Mouse (Mus musculus): ENCODE results near the gene Fxyd7.

DNA sequence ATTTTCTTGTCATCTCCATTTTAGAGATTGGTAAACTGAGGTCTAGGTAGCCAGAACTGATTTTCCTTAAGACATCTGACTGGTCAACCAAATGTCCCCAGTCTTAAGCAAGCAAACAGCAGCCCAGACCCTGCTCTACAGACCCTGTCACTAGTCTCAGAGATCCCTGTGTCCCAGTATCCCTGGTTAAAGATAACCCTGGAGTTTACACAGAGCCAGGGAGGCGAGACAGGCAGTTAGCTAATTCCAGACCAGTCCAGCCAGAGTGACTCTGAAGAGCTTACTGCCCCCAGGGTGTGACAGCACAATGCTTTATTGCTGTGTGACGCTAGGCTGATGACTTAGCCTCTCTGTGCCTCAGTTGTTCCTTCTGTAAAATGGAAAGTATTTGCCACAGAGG is 5.8 kb upstream of the Fxyd7 start, which contains the start of gene Fxyd1:
- TF ChIP-seq GATA1 (IDR thresholded peaks at IDR 0.05; ENCODE audit: borderline replicate concordance, low read length) (no peak), FLI1 (IDR thresholded peaks at IDR 0.05; ENCODE audit: low read length) (no peak)
